ENCODE assay signal across 8 mouse cellular contexts in genomic region chr9:13297668-13298512, GRCm38 (mm10). TPM values are rescaled to one million over a fixed set of nuclear protein-coding genes. Genes with fewer than 3 reads are reported as not detected.
A peak's percentile ranks its signal among the peaks of the same experiment; 100 is the strongest.
DNase-seq lines count a peak whose midpoint lies in the region; ATAC-seq and TF ChIP-seq lines count a peak whose summit lies in the region.

TSS of gene Maml2 (plus strand) at chr9:13297957.

- no peaks in the 10 kb centered on the region; the same call in 1 of the 2 replicates for H3K4me1 ChIP-seq in embryonic facial prominence, embryonic 11.5 days (ENCODE audit: control insufficient read depth, insufficient read depth, low read length)
- peaks cover 41% of the 10 kb centered on the region for H3K4me1 ChIP-seq in heart, embryonic 11.5 days (ENCODE audit: control insufficient read depth, insufficient read depth, low read length)
- H3K4me1 ChIP-seq in kidney, embryonic 15.5 days, result peaks cover 49% of the 10 kb centered on the region
- peaks cover 26% of the 10 kb centered on the region for H3K4me1 ChIP-seq in liver, postnatal 0 days (ENCODE audit: insufficient read depth)
- peaks cover 66% of the 10 kb centered on the region for H3K4me1 ChIP-seq in neural tube, embryonic 13.5 days (replicated peaks)

- ATAC-seq in embryonic facial prominence, embryonic 11.5 days (replicated peaks; ENCODE audit: insufficient number of reproducible peaks, low FRiP score, low TSS enrichment, low read depth), result peak; percentile 80
- ATAC-seq in heart, embryonic 11.5 days (replicated peaks; ENCODE audit: insufficient number of reproducible peaks, low FRiP score, low TSS enrichment), result peak; percentile 69
- ATAC-seq in kidney, embryonic 15.5 days (replicated peaks; ENCODE audit: low FRiP score), result peak; percentile 67
- ATAC-seq in liver, postnatal 0 days, result peak; percentile 52
- peak; percentile 72 for ATAC-seq in neural tube, embryonic 13.5 days (ENCODE audit: low read depth)

- H3K9me3 ChIP-seq in embryonic facial prominence, embryonic 11.5 days (replicated peaks; ENCODE audit: control insufficient read depth, low read length), result no peaks in the 10 kb centered on the region
- H3K9me3 ChIP-seq in heart, embryonic 11.5 days (replicated peaks; ENCODE audit: control insufficient read depth, low read length), result no peaks in the 10 kb centered on the region
- no peaks in the 10 kb centered on the region for H3K9me3 ChIP-seq in kidney, embryonic 15.5 days (replicated peaks)
- H3K9me3 ChIP-seq in liver, postnatal 0 days (ENCODE audit: low read length), result no peaks in the 10 kb centered on the region
- no peaks in the 10 kb centered on the region for H3K9me3 ChIP-seq in neural tube, embryonic 13.5 days

- peak within 1 kb of the TSS; percentile 47 for H3K9ac ChIP-seq in embryonic facial prominence, embryonic 11.5 days (replicated peaks; ENCODE audit: low read length)
- H3K9ac ChIP-seq in heart, embryonic 11.5 days (ENCODE audit: low read depth, low read length), result peak within 1 kb of the TSS; percentile 83
- peak within 1 kb of the TSS; percentile 59 for H3K9ac ChIP-seq in kidney, embryonic 15.5 days
- peak within 1 kb of the TSS; percentile 70 for H3K9ac ChIP-seq in liver, postnatal 0 days (replicated peaks)
- peak within 1 kb of the TSS; percentile 77 for H3K9ac ChIP-seq in neural tube, embryonic 13.5 days

- TF ChIP-seq EP300 in liver, postnatal 0 days (IDR thresholded peaks at IDR 0.05; ENCODE audit: low read depth), result no peak

- no peak within 1 kb of the TSS; the same call in 1 of the 2 replicates for H3K27ac ChIP-seq in embryonic facial prominence, embryonic 11.5 days (replicated peaks; ENCODE audit: low read depth, low read length)
- H3K27ac ChIP-seq in heart, embryonic 11.5 days (ENCODE audit: low read depth, low read length), result peak within 1 kb of the TSS; percentile 83
- H3K27ac ChIP-seq in kidney, embryonic 15.5 days, result peak within 1 kb of the TSS; percentile 84
- peak within 1 kb of the TSS; percentile 66; the same call in 1 of the 2 replicates for H3K27ac ChIP-seq in liver, postnatal 0 days (ENCODE audit: low read depth)
- H3K27ac ChIP-seq in neural tube, embryonic 13.5 days (replicated peaks), result peak within 1 kb of the TSS; percentile 87

- peak within 1 kb of the TSS; percentile 88 for H3K4me2 ChIP-seq in embryonic facial prominence, embryonic 11.5 days (ENCODE audit: low read depth, low read length)
- H3K4me2 ChIP-seq in heart, embryonic 11.5 days, result peak within 1 kb of the TSS; percentile 97
- peak within 1 kb of the TSS; percentile 91 for H3K4me2 ChIP-seq in kidney, embryonic 15.5 days
- peak within 1 kb of the TSS; percentile 74 for H3K4me2 ChIP-seq in liver, postnatal 0 days (ENCODE audit: low read depth, low read length)
- peak within 1 kb of the TSS; percentile 79 for H3K4me2 ChIP-seq in neural tube, embryonic 13.5 days

- no peaks in the 10 kb centered on the region for H3K27me3 ChIP-seq in embryonic facial prominence, embryonic 11.5 days (ENCODE audit: control insufficient read depth, insufficient read depth, low read length)
- H3K27me3 ChIP-seq in heart, embryonic 11.5 days (ENCODE audit: control insufficient read depth, insufficient read depth, low read length), result no peaks in the 10 kb centered on the region
- H3K27me3 ChIP-seq in kidney, embryonic 15.5 days, result no peaks in the 10 kb centered on the region
- H3K27me3 ChIP-seq in liver, postnatal 0 days (ENCODE audit: insufficient read depth, low read length), result no peaks in the 10 kb centered on the region
- no peaks in the 10 kb centered on the region for H3K27me3 ChIP-seq in neural tube, embryonic 13.5 days

- DNase-seq in B cell, adult 2 months, result peak; percentile 70 to 74
- peak; percentile 77 for DNase-seq in adrenal gland, postnatal 14 days
- DNase-seq in embryonic facial prominence, embryonic 11.5 days (ENCODE audit: low spot score), result peak; percentile 76
- peak; percentile 56 for DNase-seq in liver, postnatal 0 days
- DNase-seq in testis, postnatal 10 days (ENCODE audit: low spot score), result peak; percentile 74

- WGBS in embryonic facial prominence, embryonic 11.5 days, result under 1% methylated on average over 23 of the region's 23 CpGs
- under 1% methylated on average over 23 of the region's 23 CpGs for WGBS in heart, embryonic 11.5 days (ENCODE audit: insufficient replicate concordance)
- WGBS in kidney, embryonic 15.5 days, result 1% methylated on average over 23 of the region's 23 CpGs
- WGBS in liver, postnatal 0 days (ENCODE audit: insufficient replicate concordance), result under 1% methylated on average over 23 of the region's 23 CpGs
- under 1% methylated on average over 23 of the region's 23 CpGs for WGBS in neural tube, embryonic 13.5 days

- H3K36me3 ChIP-seq in embryonic facial prominence, embryonic 11.5 days (replicated peaks; ENCODE audit: control insufficient read depth, insufficient read depth, low read depth, low read length), result no peaks in the 10 kb centered on the region
- no peaks in the 10 kb centered on the region for H3K36me3 ChIP-seq in heart, embryonic 11.5 days (ENCODE audit: control insufficient read depth, insufficient read depth, low read length)
- no peaks in the 10 kb centered on the region for H3K36me3 ChIP-seq in kidney, embryonic 15.5 days
- H3K36me3 ChIP-seq in liver, postnatal 0 days (replicated peaks; ENCODE audit: insufficient read depth, low read length), result no peaks in the 10 kb centered on the region
- no peaks in the 10 kb centered on the region for H3K36me3 ChIP-seq in neural tube, embryonic 13.5 days

- TF ChIP-seq CTCF in liver, postnatal 0 days (IDR thresholded peaks at IDR 0.05; ENCODE audit: low read depth), result peak; percentile 35

- H3K4me3 ChIP-seq in embryonic facial prominence, embryonic 11.5 days (ENCODE audit: low read depth, low read length), result peak within 1 kb of the TSS; percentile 50
- peak within 1 kb of the TSS; percentile 71 for H3K4me3 ChIP-seq in heart, embryonic 11.5 days (ENCODE audit: low read depth, low read length)
- peak within 1 kb of the TSS; percentile 57 for H3K4me3 ChIP-seq in kidney, embryonic 15.5 days (replicated peaks)
- H3K4me3 ChIP-seq in liver, postnatal 0 days (ENCODE audit: low read depth, low read length), result peak within 1 kb of the TSS; percentile 66
- H3K4me3 ChIP-seq in neural tube, embryonic 13.5 days, result peak within 1 kb of the TSS; percentile 56

RNA-seq across cellular contexts. Expression of gene Maml2, which starts in this region (rescaled TPM):
- total RNA-seq in adrenal gland, postnatal 14 days (2021), result 6.1 and 10.2 TPM in 2 replicates
- polyA plus RNA-seq in embryonic facial prominence, embryonic 11.5 days (2014; fragmentation: Nextera tagmentation; extraction: Ambion mirVana), result 8.6 and 10.5 TPM in 2 replicates
- 9.1 and 9.2 TPM in 2 replicates for polyA plus RNA-seq in heart, embryonic 11.5 days (2014; fragmentation: Nextera tagmentation; extraction: Ambion mirVana)
- 10.5 and 11.4 TPM in 2 replicates for polyA plus RNA-seq in kidney, embryonic 15.5 days (2015; fragmentation: Nextera tagmentation; extraction: Ambion mirVana)
- 1.3 and 1.6 TPM in 2 replicates for polyA plus RNA-seq in liver, postnatal 0 days (2015; fragmentation: Nextera tagmentation; extraction: Ambion mirVana)
- polyA plus RNA-seq in neural tube, embryonic 13.5 days (2015; fragmentation: Nextera tagmentation; extraction: Ambion mirVana), result 12.9 and 14.5 TPM in 2 replicates
